Mouse (Mus musculus) small intestine, adult 2 months (tissue): Measurements from ENCODE around the gene Hscb. TPM values are rescaled to one million over a fixed set of nuclear protein-coding genes. Genes with fewer than 3 reads are reported as not detected.

Experiments
- H3K27ac ChIP-seq: fragments of 200-500 bp; 2 replicates; pipeline ENCODE4 v1.5.1; 2012; ENCODE audit warnings: low read depth, low read length, control low read depth, inconsistent platforms; ENCODE audit not compliant: insufficient read depth
- H3K27me3 ChIP-seq: fragments of 200-500 bp; 2 replicates; pipeline ENCODE4 v1.6.1; 2012; ENCODE audit warnings: mild to moderate bottlenecking, moderate library complexity, low read length, inconsistent platforms; ENCODE audit not compliant: control insufficient read depth, insufficient read depth
- H3K36me3 ChIP-seq: fragments of 200-500 bp; 2 replicates; pipeline ENCODE4 v1.6.1; 2012; ENCODE audit warnings: mild to moderate bottlenecking, low read length, control low read depth, inconsistent platforms; ENCODE audit not compliant: control insufficient read depth, insufficient read depth
- H3K4me1 ChIP-seq: fragments of 200-500 bp; 2 replicates; pipeline ENCODE4 v1.6.1; 2012; ENCODE audit warnings: low read length, inconsistent platforms, mixed read lengths; ENCODE audit not compliant: control insufficient read depth, insufficient read depth, insufficient read length
- H3K4me3 ChIP-seq: fragments of 200-500 bp; 2 replicates; pipeline ENCODE4 v1.5.1; 2012; ENCODE audit warnings: low read depth, mild to moderate bottlenecking, control low read depth, inconsistent platforms, low read length, moderate library complexity
- CTCF ChIP-seq: fragments of 200-500 bp; IDR thresholded peaks from 2 replicates; pipeline ENCODE4 v1.5.1; 2012; ENCODE audit warnings: low read depth, mild to moderate bottlenecking, control low read depth, inconsistent platforms, low read length, moderate library complexity, mixed read lengths; ENCODE audit not compliant: insufficient replicate concordance, insufficient read length; ENCODE audit errors: extremely low read depth
- POLR2A ChIP-seq: fragments of 200-500 bp; IDR thresholded peaks from 2 replicates; pipeline ENCODE4 v1.6.1; 2012; ENCODE audit warnings: low read depth, mild to moderate bottlenecking, control low read depth, inconsistent platforms, low read length, moderate library complexity
- WGBS: fragments of 180-500 bp; shearing (Covaris S2); methylation state at CpG from one replicate; pipeline ENCODE4 v1.1.7; 2018; 5-methylcytosine and 5-hydroxymethylcytosine counted together
- polyA plus RNA-seq: library from polyadenylated mRNA; depleted of rRNA; stranded (reverse); fragments of >200 nt; gene quantifications from 2 replicates; pipeline ENCODE4 v1.2.3, GENCODE M21; 2012

Gene Hscb
- polyA plus RNA-seq, 1 experiment, result 10.5 TPM

DNA sequence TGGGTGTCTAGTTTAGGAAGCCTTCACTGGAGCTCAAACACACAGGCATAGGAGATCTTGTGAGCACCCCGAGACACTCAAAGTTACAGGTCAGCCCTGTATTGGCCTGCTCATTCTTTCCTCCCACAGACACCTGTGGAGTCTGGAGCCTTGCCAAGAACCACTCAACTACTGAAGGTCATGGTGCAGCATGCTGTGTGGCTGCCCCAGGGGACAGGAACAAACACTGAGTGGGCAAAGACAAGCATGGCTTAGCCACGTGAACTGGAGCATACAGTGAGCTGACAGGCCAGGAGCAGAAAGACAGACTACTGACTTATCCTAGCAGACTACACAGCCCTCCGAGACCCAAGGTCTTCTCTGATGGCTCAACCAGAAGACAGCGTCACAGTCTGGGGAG, 41.9 kb downstream of the Hscb start:
- peaks cover 11% of the 10 kb centered on the region; the same call in 1 of the 2 replicates for H3K4me1 ChIP-seq
- H3K27me3 ChIP-seq, result no peaks in the 10 kb centered on the region
- H3K4me3 ChIP-seq, result no peak overlapping the region
- TF ChIP-seq POLR2A, result no peak
- TF ChIP-seq CTCF, result no peak
- H3K27ac ChIP-seq, result no peak overlapping the region
- 33% methylated on average over 4 of the region's 4 CpGs for WGBS
- H3K36me3 ChIP-seq, result peaks cover 42% of the 10 kb centered on the region

DNA sequence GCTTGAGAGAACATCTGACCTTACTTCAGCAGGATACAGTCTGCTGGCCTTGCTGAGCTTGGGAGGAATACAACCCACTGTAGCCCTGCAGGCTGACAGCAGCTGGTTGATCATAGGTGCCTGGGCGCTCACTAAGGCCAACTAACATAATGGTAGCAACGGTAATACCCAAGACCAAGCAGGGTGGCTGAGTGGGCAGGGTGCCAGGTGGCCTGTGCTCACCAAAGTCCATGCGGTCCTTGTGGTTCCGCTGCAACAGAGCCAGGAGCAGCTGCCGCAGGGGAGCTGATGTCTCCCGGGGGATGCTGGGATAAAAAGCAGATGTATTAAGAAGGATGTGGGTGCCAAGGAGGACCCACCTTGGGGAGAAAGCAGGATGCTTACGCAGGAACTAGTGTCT, 45.2 kb downstream of the Hscb start:
- Histone ChIP-seq H3K36me3 (peaks cover 72% of the 10 kb centered on the region), H3K27ac (no peak overlapping the region), H3K4me3 (no peak overlapping the region), H3K4me1 (peaks cover 7% of the 10 kb centered on the region; the same call in 1 of the 2 replicates), H3K27me3 (no peaks in the 10 kb centered on the region)
- TF ChIP-seq POLR2A (no peak), CTCF (no peak)
- WGBS, result 88% methylated on average over 7 of the region's 7 CpGs

DNA sequence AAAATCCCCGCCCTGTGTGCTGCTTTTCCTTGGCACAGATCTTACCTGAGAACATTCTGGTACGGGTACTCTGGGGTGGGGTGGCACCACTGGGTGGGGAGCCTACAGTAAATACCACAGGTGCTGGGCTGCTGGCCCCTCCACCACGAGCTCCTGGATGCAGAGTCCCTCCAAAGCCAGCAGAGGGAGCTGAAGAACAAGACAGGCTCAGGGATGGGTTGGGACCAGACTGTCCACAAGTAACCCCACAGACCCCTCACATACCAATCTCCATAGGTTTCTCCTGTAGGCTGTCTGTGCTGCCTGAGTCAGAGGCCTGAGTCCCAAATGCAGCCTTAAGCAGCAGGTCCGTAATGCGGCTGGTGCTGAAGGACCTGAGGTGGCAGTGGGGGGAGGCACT, 50.9 kb downstream of the Hscb start:
- H3K27me3 ChIP-seq, result no peaks in the 10 kb centered on the region
- WGBS, result 49% methylated on average over 5 of the region's 5 CpGs
- H3K36me3 ChIP-seq, result peaks cover 64% of the 10 kb centered on the region
- no peak for TF ChIP-seq POLR2A
- peak; percentile 62; the same call in 1 of the 2 replicates for TF ChIP-seq CTCF
- no peak overlapping the region for H3K4me3 ChIP-seq
- no peak overlapping the region for H3K27ac ChIP-seq
- no peaks in the 10 kb centered on the region for H3K4me1 ChIP-seq

- H3K27me3 ChIP-seq, result no peaks in the 10 kb centered on the region
- H3K27ac ChIP-seq, result no peak overlapping the region
- WGBS, result 60% methylated on average over 11 of the region's 11 CpGs
- TF ChIP-seq POLR2A (no peak), CTCF (no peak)
- H3K4me1 ChIP-seq, result no peaks in the 10 kb centered on the region
- H3K4me3 ChIP-seq, result no peak overlapping the region
- peaks cover 43% of the 10 kb centered on the region for H3K36me3 ChIP-seq
Measured at GRCm38 (mm10) chr5:110786081-110786835, 53.3 kb downstream of the Hscb start.

GRCm38 (mm10) chr5:110783150-110783549, 56.4 kb downstream of the Hscb start:
- WGBS, result 66% methylated on average over 8 of the region's 8 CpGs
- TF ChIP-seq CTCF (no peak), POLR2A (no peak)
- H3K4me3 ChIP-seq, result no peak overlapping the region

GRCm38 (mm10) chr5:110781529-110782238, 57.9 kb downstream of the Hscb start:
- Histone ChIP-seq H3K27me3 (no peaks in the 10 kb centered on the region), H3K36me3 (peaks cover 10% of the 10 kb centered on the region; the same call in 1 of the 2 replicates), H3K27ac (no peak overlapping the region), H3K4me3 (no peak overlapping the region), H3K4me1 (peaks cover 2% of the 10 kb centered on the region)
- WGBS, result 73% methylated on average over 7 of the region's 7 CpGs
- TF ChIP-seq CTCF (no peak), POLR2A (no peak)

More at GRCm38 (mm10) chr5:110783150-110783549, 56.4 kb downstream of the Hscb start:
- peaks cover 2% of the 10 kb centered on the region for H3K4me1 ChIP-seq
- H3K27me3 ChIP-seq, result no peaks in the 10 kb centered on the region
- peaks cover 19% of the 10 kb centered on the region for H3K36me3 ChIP-seq
- H3K27ac ChIP-seq, result no peak overlapping the region
